Mouse (Mus musculus) retina, postnatal 1 day (tissue): Measurements from ENCODE around the gene Prlr.

Experiments used
- DNase-seq: peaks from one replicate; pipeline ENCODE4 v3.0.0-alpha.2; 2012

Prlr gene

GRCm38 (mm10) chr15:10177083-10177482, at the start of gene Prlr:
Gene Prlr, plus strand, starts transcription at chr15:10177238.
- peak; percentile 17 for DNase-seq

- DNase-seq = no peak
Observed at GRCm38 (mm10) chr15:10133781-10134180, 43.3 kb upstream of the Prlr start.

GRCm38 (mm10) chr15:10134889-10135288, 42.1 kb upstream of the Prlr start:
- no peak for DNase-seq

- no peak for DNase-seq
Observed at GRCm38 (mm10) chr15:10144520-10144919, 32.5 kb upstream of the Prlr start.

- DNase-seq = no peak
Observed at GRCm38 (mm10) chr15:10148196-10148595, 28.8 kb upstream of the Prlr start.

GRCm38 (mm10) chr15:10160663-10161062, 16.4 kb upstream of the Prlr start:
- no peak for DNase-seq

- DNase-seq = no peak
Observed at GRCm38 (mm10) chr15:10175078-10175477, 2.0 kb upstream of the Prlr start.

- no peak for DNase-seq
Observed at GRCm38 (mm10) chr15:10175656-10176055, 1.4 kb upstream of the Prlr start.

- DNase-seq = peak; percentile 53
Observed at GRCm38 (mm10) chr15:10177519-10178130, 587 bp downstream of the Prlr start.

- DNase-seq = peak; percentile 11
Observed at GRCm38 (mm10) chr15:10178131-10178566, 1.1 kb downstream of the Prlr start.

GRCm38 (mm10) chr15:10180694-10181093, 3.7 kb downstream of the Prlr start:
- no peak for DNase-seq

GRCm38 (mm10) chr15:10192101-10192630, 15.1 kb downstream of the Prlr start:
- DNase-seq = no peak

GRCm38 (mm10) chr15:10200991-10201390, 24.0 kb downstream of the Prlr start:
- DNase-seq = no peak

- DNase-seq = no peak
Observed at GRCm38 (mm10) chr15:10202504-10203302, 25.7 kb downstream of the Prlr start.

- no peak for DNase-seq
Observed at GRCm38 (mm10) chr15:10210261-10210770, 33.3 kb downstream of the Prlr start.

GRCm38 (mm10) chr15:10211992-10212391, 35.0 kb downstream of the Prlr start:
- DNase-seq = no peak

- DNase-seq = no peak
Observed at GRCm38 (mm10) chr15:10213213-10213612, 36.2 kb downstream of the Prlr start.

GRCm38 (mm10) chr15:10213710-10214109, 36.7 kb downstream of the Prlr start:
- no peak for DNase-seq

GRCm38 (mm10) chr15:10215719-10216118, 38.7 kb downstream of the Prlr start:
- DNase-seq = no peak

- no peak for DNase-seq
Observed at GRCm38 (mm10) chr15:10216189-10216588, 39.2 kb downstream of the Prlr start.

GRCm38 (mm10) chr15:10223614-10224155, 46.6 kb downstream of the Prlr start:
- no peak for DNase-seq

- no peak for DNase-seq
Observed at GRCm38 (mm10) chr15:10225701-10226100, 48.7 kb downstream of the Prlr start.

GRCm38 (mm10) chr15:10228636-10229035, 51.6 kb downstream of the Prlr start:
- DNase-seq = no peak

- DNase-seq = no peak
Observed at GRCm38 (mm10) chr15:10235977-10236376, 58.9 kb downstream of the Prlr start.
